34 mouse cellular contexts compared by ENCODE assay signal in genomic region chr4:133435921-133436320, GRCm38 (mm10). TPM values are rescaled to one million over a fixed set of nuclear protein-coding genes. Genes with fewer than 3 reads are reported as not detected.
"Had no signal": no experiment of that assay in that cellular context is flagged by ENCODE, and none has a peak within 500 bp of the region (broad histone marks: within the 10 kb centered on the region; RNA-seq: fewer than 3 reads in every experiment).

No protein-coding gene starts in this region.

- DNase-seq: left cerebral cortex, postnatal 4 days; liver; liver, embryonic 13.5 days; liver, postnatal 0 days; lung, adult 18-20 months; lung, adult 2 months; lung, embryonic 14.5 days; lung, postnatal 10 days; lung, postnatal 14 days; lung, postnatal 36 days; lung, postnatal 4 days; midbrain, embryonic 14.5 days had no signal

- H3K27ac ChIP-seq: limb, embryonic 10.5 days; limb, embryonic 12.5 days; limb, embryonic 13.5 days; limb, embryonic 15.5 days; liver, embryonic 12.5 days; liver, embryonic 13.5 days; liver, embryonic 14.5 days; liver, embryonic 15.5 days; lung, embryonic 15.5 days; macrophage; midbrain, embryonic 10.5 days; midbrain, embryonic 12.5 days; midbrain, embryonic 13.5 days; midbrain, embryonic 15.5 days had no signal

- H3K36me3 ChIP-seq: limb, embryonic 10.5 days; limb, embryonic 12.5 days; limb, embryonic 13.5 days; limb, embryonic 15.5 days; liver, embryonic 12.5 days; liver, embryonic 13.5 days; liver, embryonic 15.5 days; lung, embryonic 15.5 days; midbrain, embryonic 10.5 days; midbrain, embryonic 12.5 days; midbrain, embryonic 13.5 days; midbrain, embryonic 15.5 days had no signal

- H3K9ac ChIP-seq: limb, embryonic 12.5 days; limb, embryonic 13.5 days; limb, embryonic 15.5 days; liver, embryonic 12.5 days; liver, embryonic 13.5 days; liver, embryonic 14.5 days; liver, embryonic 15.5 days; liver, postnatal 0 days; lung, embryonic 14.5 days; lung, embryonic 15.5 days; midbrain, embryonic 12.5 days; midbrain, embryonic 13.5 days; midbrain, embryonic 15.5 days had no signal

- H3K4me3 ChIP-seq: limb, embryonic 10.5 days; limb, embryonic 12.5 days; limb, embryonic 13.5 days; limb, embryonic 15.5 days; liver, embryonic 12.5 days; liver, embryonic 13.5 days; liver, embryonic 15.5 days; lung, embryonic 15.5 days; megakaryocyte, embryonic 14.5 days; midbrain, embryonic 10.5 days; midbrain, embryonic 12.5 days; midbrain, embryonic 13.5 days; midbrain, embryonic 15.5 days; myocyte had no signal

- H3K27me3 ChIP-seq: limb, embryonic 12.5 days; limb, embryonic 13.5 days; limb, embryonic 15.5 days; lung, embryonic 15.5 days; midbrain, embryonic 12.5 days; midbrain, embryonic 13.5 days; midbrain, embryonic 15.5 days had no signal

RNA-seq across cellular contexts. Expression of gene Tent5b, which starts 44.0 kb away (rescaled TPM):
- total RNA-seq: left cerebral cortex, postnatal 10 days; left cerebral cortex, postnatal 14 days; left cerebral cortex, postnatal 36 days; left cerebral cortex, postnatal 4 days; megakaryocyte progenitor cell, adult 5-6 weeks; megakaryocyte, adult 5-6 weeks; monocyte, adult 5-6 weeks had no signal
- polyA plus RNA-seq: liver, embryonic 11.5 days; liver, embryonic 12.5 days; liver, embryonic 13.5 days; macrophage had no signal
